Mouse (Mus musculus) kidney, adult 2 months (tissue): Measurements from ENCODE around the gene Spata16. TPM values are rescaled to one million over a fixed set of nuclear protein-coding genes. Genes with fewer than 3 reads are reported as not detected.

ENCODE experiments used
- DNase-seq: peaks from one replicate; pipeline ENCODE4 v3.0.0; 2021
- H3K27ac ChIP-seq: fragments of 200-500 bp; 2 replicates; pipeline ENCODE4 v1.5.1; 2012; ENCODE audit warnings: low read depth, low read length, control low read depth, inconsistent platforms; ENCODE audit not compliant: insufficient read depth
- H3K27me3 ChIP-seq: fragments of 200-500 bp; replicated peaks from 2 replicates; pipeline ENCODE4 v1.6.1; 2012; ENCODE audit warnings: mild to moderate bottlenecking, moderate library complexity, low read length, inconsistent platforms; ENCODE audit not compliant: control insufficient read depth, insufficient read depth
- H3K36me3 ChIP-seq: fragments of 200-500 bp; 2 replicates; pipeline ENCODE4 v1.6.1; 2012; ENCODE audit warnings: mild to moderate bottlenecking, moderate library complexity, low read length, inconsistent platforms; ENCODE audit not compliant: control insufficient read depth, insufficient read depth
- H3K4me1 ChIP-seq: fragments of 200-500 bp; 2 replicates; pipeline ENCODE4 v1.6.1; 2011; ENCODE audit warnings: low read length; ENCODE audit not compliant: control insufficient read depth, insufficient read depth
- H3K4me3 ChIP-seq: fragments of 200-500 bp; 2 replicates; pipeline ENCODE4 v1.5.1; 2011; ENCODE audit warnings: mild to moderate bottlenecking, low read depth, low read length, control low read depth; ENCODE audit not compliant: insufficient read depth
- CTCF ChIP-seq: fragments of 200-500 bp; conservative IDR thresholded peaks from 2 replicates; pipeline ENCODE4 v1.5.1; 2011; ENCODE audit warnings: low read depth, mild to moderate bottlenecking, control low read depth, low read length, moderate library complexity, mixed read lengths; ENCODE audit not compliant: insufficient read depth, insufficient read length
- POLR2A ChIP-seq: fragments of 200-500 bp; IDR thresholded peaks from one replicate; pipeline ENCODE4 v1.6.1; 2011; ENCODE audit warnings: low read depth, low read length, control low read depth
- WGBS: fragments of 180-500 bp; shearing (Covaris S2); methylation state at CpG from one replicate; pipeline ENCODE4 v1.1.7; 2018; 5-methylcytosine and 5-hydroxymethylcytosine counted together
- polyA plus RNA-seq: library from polyadenylated mRNA; depleted of rRNA; stranded (reverse); fragments of >200 nt; gene quantifications from 2 replicates; pipeline ENCODE4 v1.2.3, GENCODE M21; 2012

Spata16 gene
- polyA plus RNA-seq, 1 experiment: 0.13 TPM

DNA sequence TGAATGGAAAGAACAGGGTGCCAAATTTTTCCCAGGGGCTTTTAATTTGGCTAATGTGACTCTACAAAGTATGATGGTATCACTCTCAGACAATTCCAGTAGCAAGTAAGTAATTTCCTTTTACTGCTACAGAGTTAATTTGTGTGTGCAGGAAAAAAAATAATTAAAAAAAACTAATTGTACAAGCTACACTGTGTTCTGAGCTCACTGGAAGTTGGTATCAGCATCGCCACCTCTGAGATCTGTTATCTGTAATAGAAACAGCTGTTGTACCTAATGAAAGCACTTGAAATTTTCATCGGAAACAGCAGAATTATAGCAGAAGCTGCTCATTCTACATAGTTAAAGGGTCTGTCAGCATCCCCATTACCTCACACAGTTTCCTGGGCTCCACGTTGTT is 295.7 kb downstream of the Spata16 start:
- Histone ChIP-seq H3K4me3 (no peak overlapping the region), H3K27me3 (no peaks in the 10 kb centered on the region; the same call in 1 of the 2 replicates), H3K4me1 (no peaks in the 10 kb centered on the region), H3K36me3 (no peaks in the 10 kb centered on the region), H3K27ac (no peak overlapping the region)
- 74% methylated on average over 3 of the region's 3 CpGs for WGBS
- no peak for DNase-seq
- no peak for TF ChIP-seq POLR2A
- TF ChIP-seq CTCF: no peak

DNA sequence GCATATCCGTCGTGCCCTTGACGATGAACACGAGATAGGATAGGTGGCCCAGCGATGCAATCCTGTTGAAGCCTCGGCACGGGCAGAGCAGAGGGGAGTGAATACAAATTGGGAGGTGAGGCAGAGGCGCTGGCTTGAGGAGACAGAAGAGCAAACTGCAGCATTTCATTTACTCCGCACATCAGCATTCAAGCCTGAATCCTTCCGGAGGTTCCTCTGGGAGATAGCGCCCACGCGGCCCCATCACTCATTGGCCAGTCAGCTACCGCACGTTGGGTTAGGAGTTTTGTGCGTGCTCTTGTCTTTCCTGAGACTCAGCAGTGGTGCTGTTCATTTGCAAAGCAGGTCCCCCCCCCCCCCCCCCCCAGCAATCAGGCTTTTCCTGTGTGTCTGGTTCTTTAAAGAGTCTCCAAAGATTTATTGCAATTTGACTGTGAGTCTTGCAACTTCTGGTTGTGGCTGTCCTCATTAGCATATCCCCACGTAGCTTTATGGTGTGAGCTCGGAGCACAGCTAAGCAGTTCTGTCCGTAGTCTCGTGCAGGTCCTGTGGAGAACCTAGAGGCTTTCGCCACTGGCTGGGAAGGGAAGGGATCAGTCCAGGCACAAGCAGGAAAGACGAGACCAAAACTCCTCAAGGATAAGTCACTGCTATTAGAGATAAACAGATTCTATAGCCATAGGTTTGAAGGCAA is 299.6 kb downstream of the Spata16 start:
- H3K27me3 ChIP-seq: no peaks in the 10 kb centered on the region; the same call in 1 of the 2 replicates
- DNase-seq: no peak
- WGBS: 58% methylated on average over 22 of the region's 22 CpGs
- no peaks in the 10 kb centered on the region for H3K36me3 ChIP-seq
- no peak overlapping the region for H3K4me3 ChIP-seq
- no peak overlapping the region for H3K27ac ChIP-seq
- TF ChIP-seq CTCF: no peak
- no peak for TF ChIP-seq POLR2A
- no peaks in the 10 kb centered on the region for H3K4me1 ChIP-seq

DNA sequence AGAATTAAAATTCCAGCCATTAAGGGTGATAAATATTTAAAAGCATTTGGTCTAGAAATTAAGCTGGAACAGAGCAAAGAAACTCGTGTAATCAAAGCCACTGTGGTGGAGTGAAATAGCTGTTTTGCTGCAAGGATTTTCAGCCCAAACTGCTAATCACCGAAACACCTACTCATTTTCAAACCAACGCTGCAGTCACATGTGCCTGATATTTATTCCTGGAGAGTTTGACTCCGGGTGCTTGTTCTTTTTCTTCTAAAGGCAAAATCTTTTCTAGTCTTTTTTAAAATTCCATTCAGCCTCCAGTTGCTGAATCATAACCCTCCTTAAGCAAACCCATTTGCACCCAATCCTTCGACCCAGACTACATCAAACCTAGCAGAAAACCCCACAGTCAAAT is 329.4 kb downstream of the Spata16 start:
- no peak overlapping the region for H3K27ac ChIP-seq
- no peak overlapping the region for H3K4me3 ChIP-seq
- WGBS: 73% methylated on average over 5 of the region's 5 CpGs
- TF ChIP-seq POLR2A (no peak), CTCF (no peak)
- DNase-seq: no peak
- H3K27me3 ChIP-seq: no peaks in the 10 kb centered on the region
- no peaks in the 10 kb centered on the region for H3K36me3 ChIP-seq
- peaks cover 3% of the 10 kb centered on the region for H3K4me1 ChIP-seq

DNA sequence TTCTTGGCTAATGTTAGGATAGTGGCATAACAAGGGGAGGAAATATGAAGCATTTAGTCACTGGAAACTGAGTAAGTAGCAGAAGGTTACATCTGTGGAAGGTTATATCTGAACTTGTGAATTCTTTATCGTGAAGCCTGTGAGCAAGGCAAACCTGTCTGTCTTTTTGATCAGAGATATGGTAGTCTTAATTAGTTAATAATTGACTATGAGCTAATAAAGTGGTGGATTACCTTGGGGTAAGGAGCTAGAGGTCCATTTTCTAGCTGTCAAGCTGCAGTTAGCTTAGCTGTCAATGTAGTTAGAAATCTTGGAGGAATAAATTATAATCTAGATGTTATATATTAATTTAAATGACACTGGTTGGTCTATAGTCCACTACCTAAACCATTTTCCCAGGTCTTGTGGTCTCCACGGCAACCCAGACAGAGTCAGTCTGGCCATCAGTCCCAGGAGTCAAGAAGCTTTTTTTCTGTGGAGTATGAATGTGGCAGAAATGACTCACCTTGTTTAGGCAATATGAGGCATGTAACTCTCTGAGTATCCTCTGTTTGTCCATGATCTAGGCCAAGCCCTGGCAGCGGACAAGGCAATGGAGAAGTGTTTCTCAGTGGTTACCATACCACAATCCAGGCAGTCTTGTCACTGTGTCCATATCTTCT is 331.6 kb downstream of the Spata16 start:
- WGBS: 62% methylated on average over 3 of the region's 3 CpGs
- no peaks in the 10 kb centered on the region for H3K36me3 ChIP-seq
- no peak for TF ChIP-seq POLR2A
- peaks cover 3% of the 10 kb centered on the region for H3K4me1 ChIP-seq
- H3K4me3 ChIP-seq: no peak overlapping the region
- no peaks in the 10 kb centered on the region for H3K27me3 ChIP-seq
- H3K27ac ChIP-seq: no peak overlapping the region
- no peak for DNase-seq

DNA sequence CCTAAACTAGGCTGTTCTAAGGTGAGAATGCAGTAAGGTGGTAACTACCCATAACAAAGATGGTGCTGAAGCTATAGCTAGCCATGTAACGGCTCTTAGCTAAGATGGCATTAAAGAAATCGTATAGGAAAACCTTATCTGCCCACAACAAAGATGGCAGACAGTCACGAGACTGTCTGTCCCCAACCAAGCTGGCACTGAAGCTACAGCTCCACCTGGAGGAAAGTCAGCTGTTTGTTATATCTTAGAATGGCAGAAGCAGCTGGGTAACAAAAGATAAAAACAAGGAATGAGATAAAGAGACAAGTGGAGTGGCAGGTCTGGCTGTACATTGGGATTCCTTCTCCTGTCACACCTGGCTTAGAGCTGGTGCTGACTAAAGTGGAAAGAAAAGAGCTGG is 333.1 kb downstream of the Spata16 start:
- 85% methylated on average over 3 of the region's 3 CpGs for WGBS
- Histone ChIP-seq H3K4me3 (no peak overlapping the region), H3K27me3 (no peaks in the 10 kb centered on the region), H3K36me3 (no peaks in the 10 kb centered on the region), H3K4me1 (peaks cover 3% of the 10 kb centered on the region), H3K27ac (no peak overlapping the region)
- DNase-seq: no peak
- no peak for TF ChIP-seq POLR2A
- no peak for TF ChIP-seq CTCF

DNA sequence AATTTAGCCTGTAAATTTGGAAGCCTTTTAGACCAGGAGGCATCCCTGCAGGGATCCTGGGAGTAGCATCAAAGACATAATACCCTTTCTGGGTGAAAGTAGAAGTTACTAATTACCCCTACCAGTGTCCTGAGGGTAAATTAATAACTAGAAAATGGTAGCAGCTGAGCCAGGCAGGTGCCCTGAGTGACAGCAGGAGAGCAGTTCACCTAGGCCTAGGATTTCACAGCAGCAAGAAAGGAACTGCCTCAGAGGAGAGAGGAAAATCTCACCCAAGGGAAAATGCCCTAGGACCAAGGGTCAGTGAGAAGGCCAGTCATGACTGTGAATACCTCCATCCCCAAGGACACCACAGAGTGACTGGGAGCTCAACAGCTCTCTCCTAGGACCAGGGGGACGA is 333.9 kb downstream of the Spata16 start:
- peak; percentile 85 for DNase-seq
- no peaks in the 10 kb centered on the region for H3K36me3 ChIP-seq
- WGBS: 21% methylated on average over 1 of the region's 1 CpGs
- peaks cover 3% of the 10 kb centered on the region for H3K4me1 ChIP-seq
- no peak overlapping the region for H3K4me3 ChIP-seq
- no peak overlapping the region for H3K27ac ChIP-seq
- H3K27me3 ChIP-seq: no peaks in the 10 kb centered on the region
- TF ChIP-seq CTCF (no peak), POLR2A (no peak)

DNA sequence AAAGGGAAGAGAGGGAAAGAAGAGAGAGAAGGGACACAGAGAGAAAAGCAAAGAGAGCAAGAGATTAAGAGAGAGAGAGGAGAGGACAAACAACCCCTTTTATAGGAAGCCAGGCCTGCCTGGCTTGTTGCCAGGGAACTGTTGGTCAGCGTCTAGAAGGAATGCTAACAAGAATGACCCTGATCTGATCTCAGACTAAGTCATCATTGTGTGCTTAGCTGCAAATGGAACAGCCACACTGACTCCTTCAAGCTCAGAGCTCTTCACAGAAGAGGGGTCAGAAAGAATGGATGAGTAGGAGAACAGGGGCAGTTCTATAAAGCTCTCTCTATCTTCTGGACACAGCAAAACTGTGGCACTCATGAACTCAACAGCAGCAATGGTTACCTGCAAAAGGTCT is 334.7 kb downstream of the Spata16 start:
- Histone ChIP-seq H3K27ac (no peak overlapping the region), H3K4me3 (no peak overlapping the region), H3K4me1 (peaks cover 3% of the 10 kb centered on the region), H3K36me3 (no peaks in the 10 kb centered on the region), H3K27me3 (no peaks in the 10 kb centered on the region)
- TF ChIP-seq POLR2A: no peak
- no peak for TF ChIP-seq CTCF
- DNase-seq: peak; percentile 29
- WGBS: 0% methylated on average over 1 of the region's 1 CpGs

DNA sequence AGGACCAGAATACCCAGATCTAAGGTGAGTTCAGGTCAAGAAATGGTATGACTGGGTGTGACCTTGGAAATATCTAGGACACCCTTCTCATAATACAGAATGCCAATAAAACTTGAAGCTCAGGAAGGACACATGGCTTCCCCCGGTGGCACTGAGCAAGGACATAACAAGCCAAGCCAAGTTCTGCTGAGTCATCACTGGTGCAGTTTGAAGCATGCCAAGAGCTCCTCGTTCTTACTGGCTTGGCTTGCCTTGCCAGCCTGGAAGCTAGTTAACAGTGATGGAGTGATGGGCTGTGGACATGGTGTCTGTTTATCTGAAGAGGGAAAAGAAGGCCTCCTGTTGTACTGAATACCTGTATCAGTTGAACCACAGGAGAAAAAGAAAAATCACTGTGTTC is 342.2 kb downstream of the Spata16 start:
- H3K36me3 ChIP-seq: no peaks in the 10 kb centered on the region
- no peaks in the 10 kb centered on the region for H3K27me3 ChIP-seq
- H3K27ac ChIP-seq: no peak overlapping the region
- 42% methylated on average over 2 of the region's 2 CpGs for WGBS
- no peaks in the 10 kb centered on the region for H3K4me1 ChIP-seq
- no peak overlapping the region for H3K4me3 ChIP-seq
- no peak for TF ChIP-seq CTCF
- no peak for TF ChIP-seq POLR2A
- no peak for DNase-seq
